Mouse (Mus musculus) lung, adult 2 months (tissue): ENCODE results near the gene Pds5a. TPM values are rescaled to one million over a fixed set of nuclear protein-coding genes. Genes with fewer than 3 reads are reported as not detected.
"Not testable (repeated sequence)": the region's sequence is repeated elsewhere in the genome, so short reads cannot be mapped to it uniquely, and the experiment has no call there.

Source experiments
- DNase-seq: peaks from one replicate; pipeline ENCODE4 v3.0.0; 2022
- H3K4me1 ChIP-seq: fragments of 200-500 bp; 2 replicates; pipeline ENCODE4 v1.6.1; 2011; ENCODE audit warnings: low read length; ENCODE audit not compliant: control insufficient read depth, insufficient read depth
- H3K4me3 ChIP-seq: fragments of 200-500 bp; replicated peaks from 2 replicates; pipeline ENCODE3; 2011; ENCODE audit warnings: low read depth, mild to moderate bottlenecking, control low read depth, low read length; ENCODE audit errors: extremely low read depth
- CTCF ChIP-seq: fragments of 200-500 bp; IDR thresholded peaks from 2 replicates; pipeline ENCODE4 v1.5.1; 2011; ENCODE audit warnings: mild to moderate bottlenecking, low read length, control low read depth; ENCODE audit not compliant: insufficient read depth
- POLR2A ChIP-seq: fragments of 200-500 bp; IDR thresholded peaks from 2 replicates; pipeline ENCODE4 v1.6.1; 2011; ENCODE audit warnings: low read depth, mild to moderate bottlenecking, control low read depth, low read length, borderline replicate concordance; ENCODE audit errors: extremely low read depth
- WGBS: fragments of 180-500 bp; shearing (Covaris S2); methylation state at CpG from one replicate; pipeline ENCODE4 v1.1.7; 2018; 5-methylcytosine and 5-hydroxymethylcytosine counted together
- polyA plus RNA-seq: library from polyadenylated mRNA; depleted of rRNA; stranded (reverse); fragments of >200 nt; gene quantifications from 2 replicates; pipeline ENCODE4 v1.2.3, GENCODE M21; 2012; rRNA removed

The Pds5a gene
- 12.7 and 19.4 TPM in 2 replicates for polyA plus RNA-seq

- TF ChIP-seq CTCF, result no peak
- Histone ChIP-seq H3K4me1 (peaks cover 3% of the 10 kb centered on the region; the same call in 1 of the 2 replicates), H3K4me3 (peak within 1 kb of the TSS; percentile 80)
- WGBS, result 2% methylated on average over 135 of the region's 140 CpGs
- peak; percentile 84 for DNase-seq
Measured at GRCm38 (mm10) chr5:65697836-65698758, at the start of gene Pds5a. Gene Pds5a (minus strand): TSS chr5:65698273.

GRCm38 (mm10) chr5:65746908-65747307, 48.8 kb upstream of the Pds5a start:
- TF ChIP-seq POLR2A (no peak), CTCF (no peak)
- no peaks in the 10 kb centered on the region for H3K4me1 ChIP-seq
- DNase-seq, result no peak
- WGBS, result 79% methylated on average over 5 of the region's 5 CpGs
- H3K4me3 ChIP-seq, result no peak overlapping the region

- DNase-seq, result no peak
Measured at GRCm38 (mm10) chr5:65739366-65739765, 41.3 kb upstream of the Pds5a start.

GRCm38 (mm10) chr5:65735601-65736000, 37.5 kb upstream of the Pds5a start:
- WGBS, result 30% methylated on average over 2 of the region's 2 CpGs
- TF ChIP-seq POLR2A (no peak), CTCF (no peak)
- peak; percentile 26 for DNase-seq
- Histone ChIP-seq H3K4me1 (peaks cover 3% of the 10 kb centered on the region; the same call in 1 of the 2 replicates), H3K4me3 (no peak overlapping the region)

More at GRCm38 (mm10) chr5:65739366-65739765, 41.3 kb upstream of the Pds5a start:
- Histone ChIP-seq H3K4me1 (no peaks in the 10 kb centered on the region), H3K4me3 (no peak overlapping the region)
- TF ChIP-seq POLR2A, result no peak
- no peak for TF ChIP-seq CTCF
- WGBS, result 77% methylated on average over 3 of the region's 3 CpGs

GRCm38 (mm10) chr5:65731173-65732007, 33.3 kb upstream of the Pds5a start:
- Histone ChIP-seq H3K4me1 (peaks cover 3% of the 10 kb centered on the region; the same call in 1 of the 2 replicates), H3K4me3 (no peak overlapping the region)
- peak; percentile 32 for DNase-seq
- TF ChIP-seq POLR2A (no peak), CTCF (no peak)
- 37% methylated on average over 9 of the region's 9 CpGs for WGBS

GRCm38 (mm10) chr5:65724311-65725054, 26.4 kb upstream of the Pds5a start:
- Histone ChIP-seq H3K4me3 (peak overlapping the region; percentile 51), H3K4me1 (no peaks in the 10 kb centered on the region)
- peak; percentile 68 for DNase-seq
- TF ChIP-seq CTCF, result no peak
- TF ChIP-seq POLR2A, result no peak
- WGBS, result under 1% methylated on average over 23 of the region's 23 CpGs

GRCm38 (mm10) chr5:65718368-65718767, 20.3 kb upstream of the Pds5a start:
- H3K4me1 ChIP-seq, result no peaks in the 10 kb centered on the region; the same call in 1 of the 2 replicates
- no peak for DNase-seq
- 23% methylated on average over 3 of the region's 3 CpGs for WGBS
- no peak overlapping the region for H3K4me3 ChIP-seq
- no peak for TF ChIP-seq POLR2A
- TF ChIP-seq CTCF, result no peak

GRCm38 (mm10) chr5:65717903-65718211, 19.8 kb upstream of the Pds5a start:
- H3K4me1 ChIP-seq, DNase-seq, H3K4me3 ChIP-seq: not testable (repeated sequence)
- 95% methylated on average over 8 of the region's 8 CpGs for WGBS

- H3K4me1 ChIP-seq, result no peaks in the 10 kb centered on the region; the same call in 1 of the 2 replicates
- no peak overlapping the region for H3K4me3 ChIP-seq
- DNase-seq, result no peak
- 71% methylated on average over 18 of the region's 18 CpGs for WGBS
- no peak for TF ChIP-seq POLR2A
- TF ChIP-seq CTCF, result no peak
Measured at GRCm38 (mm10) chr5:65717063-65717902, 19.2 kb upstream of the Pds5a start.
